ENCODE assay signal across 18 mouse cellular contexts in the genomic region with DNA sequence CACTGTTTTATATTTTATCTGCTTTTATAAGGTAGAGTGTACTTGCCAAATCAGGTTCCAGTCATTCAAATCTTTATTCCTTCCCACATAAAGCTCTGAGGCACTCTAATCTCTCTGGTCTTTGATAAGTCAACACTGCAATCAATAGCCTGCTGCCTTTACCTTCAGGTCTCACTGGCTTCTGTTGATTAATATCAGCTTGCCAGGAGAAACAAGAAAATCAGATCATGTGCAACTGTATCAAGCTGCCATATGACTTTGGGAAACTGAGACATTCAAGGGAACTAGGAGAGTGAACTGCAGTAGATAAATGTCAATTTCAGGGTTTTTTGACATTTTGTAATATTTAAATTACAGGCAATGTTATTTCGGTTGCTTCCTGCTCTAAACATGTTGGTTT.
DNase-seq lines count a peak whose midpoint lies in the region; ATAC-seq and TF ChIP-seq lines count a peak whose summit lies in the region.
"Had no signal": no experiment of that assay in that cellular context is flagged by ENCODE, and none has a peak within 500 bp of the region (broad histone marks: within the 10 kb centered on the region; RNA-seq: fewer than 3 reads in every experiment).

No protein-coding gene starts in this region.

- H3K36me3 ChIP-seq in hindbrain, embryonic 13.5 days = no peaks in the 10 kb centered on the region
- no peaks in the 10 kb centered on the region for H3K36me3 ChIP-seq in hindbrain, embryonic 11.5 days (ENCODE audit: control insufficient read depth, insufficient read depth, low read length)
- H3K36me3 ChIP-seq in forebrain, embryonic 16.5 days (ENCODE audit: control insufficient read depth, insufficient read depth) = no peaks in the 10 kb centered on the region
- H3K36me3 ChIP-seq in hindbrain, postnatal 0 days (ENCODE audit: insufficient read depth, low read length) = no peaks in the 10 kb centered on the region
- H3K36me3 ChIP-seq in neural tube, embryonic 14.5 days (ENCODE audit: control insufficient read depth, insufficient read depth, low read length) = no peaks in the 10 kb centered on the region
- H3K36me3 ChIP-seq: embryonic facial prominence, embryonic 13.5 days; heart, embryonic 13.5 days; limb, embryonic 15.5 days had no signal

- WGBS in hindbrain, embryonic 13.5 days = 74% methylated on average over 1 of the region's 1 CpGs
- WGBS in hindbrain, embryonic 11.5 days = 79% methylated on average over 1 of the region's 1 CpGs
- WGBS in forebrain, embryonic 16.5 days = 55% methylated on average over 1 of the region's 1 CpGs
- 70% methylated on average over 1 of the region's 1 CpGs for whole genome bisulfite sequencing in hindbrain, postnatal 0 days
- 63% methylated on average over 1 of the region's 1 CpGs for WGBS in neural tube, embryonic 14.5 days

- H3K27me3 ChIP-seq in hindbrain, embryonic 13.5 days = no peaks in the 10 kb centered on the region
- H3K27me3 ChIP-seq in hindbrain, embryonic 11.5 days (ENCODE audit: control insufficient read depth, insufficient read depth, low read length) = no peaks in the 10 kb centered on the region
- no peaks in the 10 kb centered on the region for H3K27me3 ChIP-seq in forebrain, embryonic 16.5 days (replicated peaks; ENCODE audit: control insufficient read depth, insufficient read depth, low read length)
- no peaks in the 10 kb centered on the region for H3K27me3 ChIP-seq in hindbrain, postnatal 0 days (ENCODE audit: insufficient read depth, low read length)
- H3K27me3 ChIP-seq in neural tube, embryonic 14.5 days (ENCODE audit: control insufficient read depth, insufficient read depth, low read length) = no peaks in the 10 kb centered on the region
- H3K27me3 ChIP-seq: embryonic facial prominence, embryonic 13.5 days; heart, embryonic 13.5 days; limb, embryonic 15.5 days had no signal

- no peak for ATAC-seq in hindbrain, embryonic 13.5 days (ENCODE audit: low FRiP score)
- no peak for ATAC-seq in hindbrain, embryonic 11.5 days (ENCODE audit: low FRiP score)
- ATAC-seq in forebrain, embryonic 16.5 days = no peak
- no peak for ATAC-seq in hindbrain, postnatal 0 days
- no peak; the same call in 1 of the 2 replicates for ATAC-seq in neural tube, embryonic 14.5 days (ENCODE audit: low read depth)
- ATAC-seq: activated CD4-positive, CD25-positive, alpha-beta regulatory T cell, adult 4 months had no signal

- H3K9me3 ChIP-seq in hindbrain, embryonic 13.5 days = no peaks in the 10 kb centered on the region
- H3K9me3 ChIP-seq in hindbrain, embryonic 11.5 days (ENCODE audit: control insufficient read depth, low read length) = no peaks in the 10 kb centered on the region
- no peaks in the 10 kb centered on the region for H3K9me3 ChIP-seq in forebrain, embryonic 16.5 days (ENCODE audit: control insufficient read depth, low read length)
- no peaks in the 10 kb centered on the region for H3K9me3 ChIP-seq in hindbrain, postnatal 0 days (ENCODE audit: low read length)
- H3K9me3 ChIP-seq in neural tube, embryonic 14.5 days (ENCODE audit: control insufficient read depth, low read length) = no peaks in the 10 kb centered on the region
- H3K9me3 ChIP-seq: embryonic facial prominence, embryonic 13.5 days; heart, embryonic 13.5 days; limb, embryonic 15.5 days had no signal

- H3K27ac ChIP-seq in hindbrain, embryonic 13.5 days = peak overlapping the region; percentile 27
- H3K27ac ChIP-seq in hindbrain, embryonic 11.5 days (ENCODE audit: low read depth, low read length) = no peak overlapping the region
- H3K27ac ChIP-seq in forebrain, embryonic 16.5 days (ENCODE audit: low read length) = no peak overlapping the region; the same call in 1 of the 2 replicates
- peak overlapping the region; percentile 71 for H3K27ac ChIP-seq in hindbrain, postnatal 0 days
- H3K27ac ChIP-seq in neural tube, embryonic 14.5 days (ENCODE audit: low read depth, low read length) = no peak overlapping the region; the same call in 1 of the 2 replicates
- H3K27ac ChIP-seq: embryonic facial prominence, embryonic 13.5 days; heart, embryonic 13.5 days; limb, embryonic 15.5 days had no signal

- H3K4me2 ChIP-seq in hindbrain, embryonic 13.5 days = peak overlapping the region; percentile 42
- H3K4me2 ChIP-seq in hindbrain, embryonic 11.5 days (replicated peaks; ENCODE audit: low read depth, low read length) = no peak overlapping the region
- peak overlapping the region; percentile 45 for H3K4me2 ChIP-seq in forebrain, embryonic 16.5 days (ENCODE audit: low read length)
- peak overlapping the region; percentile 51 for H3K4me2 ChIP-seq in hindbrain, postnatal 0 days (ENCODE audit: low read depth, low read length)
- peak overlapping the region; percentile 25 for H3K4me2 ChIP-seq in neural tube, embryonic 14.5 days (ENCODE audit: low read depth, low read length)
- H3K4me2 ChIP-seq: heart, embryonic 13.5 days; limb, embryonic 15.5 days had no signal

- TF ChIP-seq CTCF in hindbrain, postnatal 0 days (IDR thresholded peaks at IDR 0.05; ENCODE audit: low read depth) = no peak

- no peak overlapping the region for H3K9ac ChIP-seq in hindbrain, embryonic 13.5 days
- no peak overlapping the region for H3K9ac ChIP-seq in hindbrain, embryonic 11.5 days (ENCODE audit: low read depth, low read length)
- H3K9ac ChIP-seq in forebrain, embryonic 16.5 days (replicated peaks; ENCODE audit: low read depth, low read length) = no peak overlapping the region
- H3K9ac ChIP-seq in hindbrain, postnatal 0 days (replicated peaks; ENCODE audit: low read length) = no peak overlapping the region
- 0 out of 2 replicates have a peak overlapping the region, but pooled peaks have one; percentile 13 for H3K9ac ChIP-seq in neural tube, embryonic 14.5 days (replicated peaks; ENCODE audit: low read depth, low read length)
- H3K9ac ChIP-seq: embryonic facial prominence, embryonic 13.5 days; heart, embryonic 13.5 days; limb, embryonic 15.5 days had no signal

- H3K4me1 ChIP-seq in hindbrain, embryonic 13.5 days (replicated peaks) = peaks cover 9% of the 10 kb centered on the region; the same call in 1 of the 2 replicates
- H3K4me1 ChIP-seq in hindbrain, embryonic 11.5 days (replicated peaks; ENCODE audit: control insufficient read depth, insufficient read depth, low read length) = no peaks in the 10 kb centered on the region
- peaks cover 10% of the 10 kb centered on the region for H3K4me1 ChIP-seq in forebrain, embryonic 16.5 days (replicated peaks; ENCODE audit: control insufficient read depth, insufficient read depth, low read length)
- peaks cover 4% of the 10 kb centered on the region; the same call in 1 of the 2 replicates for H3K4me1 ChIP-seq in hindbrain, postnatal 0 days (ENCODE audit: insufficient read depth, low read length)
- H3K4me1 ChIP-seq in neural tube, embryonic 14.5 days (ENCODE audit: control insufficient read depth, insufficient read depth, low read length) = 0 out of 2 replicates have a peak, but pooled peaks cover 3% of the 10 kb centered on the region
- H3K4me1 ChIP-seq: embryonic facial prominence, embryonic 13.5 days; heart, embryonic 13.5 days; limb, embryonic 15.5 days had no signal

- no peak for DNase-seq in hindbrain, embryonic 11.5 days (ENCODE audit: low spot score)
- DNase-seq in hindbrain, postnatal 0 days (ENCODE audit: low spot score) = no peak
- DNase-seq in urinary bladder, postnatal 25 days (ENCODE audit: low spot score) = no peak
- no peak for DNase-seq in adrenal gland, postnatal 10 days
- DNase-seq: adrenal gland, postnatal 36 days; heart, adult 11 months; kidney, adult 18-20 months; kidney, postnatal 25 days; lung, adult 18-20 months; lung, postnatal 36 days; retina, postnatal 1 day had no signal

- peak overlapping the region; percentile 20; the same call in 1 of the 2 replicates for H3K4me3 ChIP-seq in hindbrain, embryonic 13.5 days
- no peak overlapping the region for H3K4me3 ChIP-seq in hindbrain, embryonic 11.5 days (ENCODE audit: low read depth, low read length)
- H3K4me3 ChIP-seq in forebrain, embryonic 16.5 days (replicated peaks; ENCODE audit: low read length) = no peak overlapping the region
- peak overlapping the region; percentile 24 for H3K4me3 ChIP-seq in hindbrain, postnatal 0 days (ENCODE audit: low read length)
- H3K4me3 ChIP-seq in neural tube, embryonic 14.5 days (ENCODE audit: low read depth, low read length) = no peak overlapping the region
- H3K4me3 ChIP-seq: embryonic facial prominence, embryonic 13.5 days; heart, embryonic 13.5 days; limb, embryonic 15.5 days had no signal

Comparison
In these comparisons a context has a peak if more than half of its experiments do, and no peak if none do; other contexts are left out.
1. H3K27ac ChIP-seq: peak in hindbrain, embryonic 13.5 days (single experiment) and hindbrain, postnatal 0 days (single experiment); none in hindbrain, embryonic 11.5 days (single experiment), forebrain, embryonic 16.5 days (single experiment) and neural tube, embryonic 14.5 days (single experiment).
2. H3K4me3 ChIP-seq: peak in hindbrain, embryonic 13.5 days (single experiment) and hindbrain, postnatal 0 days (single experiment); none in hindbrain, embryonic 11.5 days (single experiment), forebrain, embryonic 16.5 days (single experiment) and neural tube, embryonic 14.5 days (single experiment).